Mouse (Mus musculus) heart, embryonic 12.5 days (tissue): ENCODE data around the gene Man1c1. TPM values are rescaled to one million over a fixed set of nuclear protein-coding genes. Genes with fewer than 3 reads are reported as not detected.

Source experiments
- ATAC-seq: fragments of 200-750 bp; cut with Nextera tagmentation; 2 replicates; pipeline ENCODE4 v1.8.0; 2017; ENCODE audit warnings: moderate TSS enrichment, moderate library complexity; ENCODE audit not compliant: insufficient number of reproducible peaks, low FRiP score
- H3K27ac ChIP-seq: fragments of 300-500 bp; sonication (generic); 2 replicates; pipeline ENCODE4 v1.5.1; 2016; ENCODE audit warnings: mild to moderate bottlenecking, moderate library complexity; ENCODE audit not compliant: poor library complexity, severe bottlenecking
- H3K27me3 ChIP-seq: fragments of 300-500 bp; sonication (generic); replicated peaks from 2 replicates; pipeline ENCODE4 v1.6.1; 2016; ENCODE audit warnings: mild to moderate bottlenecking, moderate library complexity
- H3K36me3 ChIP-seq: fragments of 300-500 bp; sonication (generic); 2 replicates; pipeline ENCODE4 v1.6.1; 2016; ENCODE audit warnings: mild to moderate bottlenecking, moderate library complexity
- H3K4me1 ChIP-seq: fragments of 300-500 bp; sonication (generic); replicated peaks from 2 replicates; pipeline ENCODE4 v1.6.1; 2016; ENCODE audit warnings: mild to moderate bottlenecking
- H3K4me2 ChIP-seq: fragments of 300-500 bp; sonication (generic); 2 replicates; pipeline ENCODE4 v1.6.1; 2016; ENCODE audit warnings: mild to moderate bottlenecking, moderate library complexity
- H3K4me3 ChIP-seq: fragments of 300-500 bp; sonication (generic); 2 replicates; pipeline ENCODE4 v1.5.1; 2016; ENCODE audit warnings: mild to moderate bottlenecking
- H3K9ac ChIP-seq: fragments of 300-500 bp; sonication (generic); 2 replicates; pipeline ENCODE4 v1.6.1; 2016; ENCODE audit warnings: mild to moderate bottlenecking, moderate library complexity
- H3K9me3 ChIP-seq: fragments of 300-500 bp; sonication (generic); replicated peaks from 2 replicates; pipeline ENCODE4 v1.6.1; 2016; ENCODE audit warnings: mild to moderate bottlenecking, moderate library complexity
- WGBS: fragments of 180-500 bp; shearing (Covaris S2); methylation state at CpG from one replicate; pipeline ENCODE4 v1.1.7; 2016; 5-methylcytosine and 5-hydroxymethylcytosine counted together
- polyA plus RNA-seq: library from polyadenylated mRNA; unstranded; fragments of >200 nt; fragmentation: Nextera tagmentation; extraction: Ambion mirVana; gene quantifications from 2 replicates; pipeline ENCODE4 v1.2.1, GENCODE M21; 2016

Gene Man1c1
- polyA plus RNA-seq, 1 experiment from 2014 or later = 12.2 TPM

- Histone ChIP-seq H3K4me2 (no peak overlapping the region), H3K9me3 (no peaks in the 10 kb centered on the region), H3K4me3 (no peak overlapping the region), H3K27ac (no peak overlapping the region), H3K36me3 (no peaks in the 10 kb centered on the region), H3K4me1 (peaks cover 64% of the 10 kb centered on the region), H3K27me3 (no peaks in the 10 kb centered on the region), H3K9ac (0 out of 2 replicates have a peak overlapping the region, but pooled peaks have one; percentile 36)
- 28% methylated on average over 7 of the region's 7 CpGs for WGBS
- 0 out of 2 replicates have a peak, but pooled peaks have one; percentile 41 for ATAC-seq
These were observed 102.1 kb downstream of the Man1c1 start for GRCm38 (mm10) chr4:134601981-134602380.

DNA sequence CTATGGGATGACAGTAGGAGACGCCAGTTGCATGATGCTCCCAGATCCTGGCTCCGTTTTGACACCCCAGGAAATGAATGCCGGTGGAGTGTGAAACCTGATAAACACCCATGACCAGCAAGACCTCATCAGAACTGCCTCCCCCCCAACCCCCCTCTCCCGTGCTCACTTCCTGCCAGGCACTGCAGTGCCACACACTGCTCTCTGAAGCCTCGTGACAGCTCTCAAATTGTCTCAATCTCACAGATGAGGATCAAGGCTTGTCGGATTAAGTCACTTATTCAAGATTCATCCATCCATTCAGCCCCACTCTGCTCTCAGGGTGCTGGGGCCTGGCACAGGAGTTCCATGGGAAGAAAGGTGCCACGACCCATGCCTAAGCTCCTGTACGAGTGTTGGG, 102.7 kb downstream of the Man1c1 start:
- H3K4me3 ChIP-seq = no peak overlapping the region
- ATAC-seq = no peak

GRCm38 (mm10) chr4:134600777-134601176, 103.3 kb downstream of the Man1c1 start:
- no peak for ATAC-seq
- H3K4me1 ChIP-seq = peaks cover 63% of the 10 kb centered on the region
- 68% methylated on average over 7 of the region's 7 CpGs for WGBS

More for the DNA sequence above, 102.7 kb downstream of the Man1c1 start:
- Histone ChIP-seq H3K9me3 (no peaks in the 10 kb centered on the region), H3K36me3 (no peaks in the 10 kb centered on the region), H3K27ac (0 out of 2 replicates have a peak overlapping the region, but pooled peaks have one; percentile 10), H3K4me2 (no peak overlapping the region), H3K4me1 (peaks cover 66% of the 10 kb centered on the region), H3K9ac (0 out of 2 replicates have a peak overlapping the region, but pooled peaks have one; percentile 36), H3K27me3 (no peaks in the 10 kb centered on the region)
- 27% methylated on average over 8 of the region's 8 CpGs for WGBS

DNA sequence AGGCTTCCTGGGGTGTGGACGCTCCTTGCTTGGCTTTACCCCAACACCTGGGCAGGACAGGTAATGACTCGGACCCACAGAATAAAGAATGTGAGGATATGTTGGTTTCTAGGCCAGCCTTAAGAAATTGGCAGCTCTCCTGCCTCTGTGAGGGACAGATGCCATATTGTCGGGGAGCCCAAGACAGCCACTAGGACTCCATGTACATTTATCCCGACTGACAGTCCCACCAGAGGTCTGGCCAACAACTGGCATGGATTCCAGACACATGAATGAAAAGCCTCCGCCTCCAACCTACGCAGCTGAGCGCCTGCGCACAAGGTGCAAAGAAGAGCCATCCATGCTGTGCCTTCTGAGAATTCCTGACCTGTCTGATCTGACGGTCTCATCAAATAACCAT, 104.0 kb downstream of the Man1c1 start:
- ATAC-seq = no peak
- 89% methylated on average over 9 of the region's 9 CpGs for WGBS
- Histone ChIP-seq H3K4me2 (no peak overlapping the region), H3K36me3 (no peaks in the 10 kb centered on the region), H3K9ac (no peak overlapping the region), H3K4me1 (peaks cover 56% of the 10 kb centered on the region), H3K9me3 (no peaks in the 10 kb centered on the region), H3K27me3 (no peaks in the 10 kb centered on the region), H3K27ac (no peak overlapping the region), H3K4me3 (no peak overlapping the region)

More at GRCm38 (mm10) chr4:134600777-134601176, 103.3 kb downstream of the Man1c1 start:
- no peaks in the 10 kb centered on the region for H3K9me3 ChIP-seq
- H3K27ac ChIP-seq = 0 out of 2 replicates have a peak overlapping the region, but pooled peaks have one; percentile 10
- no peaks in the 10 kb centered on the region for H3K27me3 ChIP-seq
- no peaks in the 10 kb centered on the region for H3K36me3 ChIP-seq
- no peak overlapping the region for H3K4me2 ChIP-seq
- no peak overlapping the region for H3K4me3 ChIP-seq
- H3K9ac ChIP-seq = no peak overlapping the region

DNA sequence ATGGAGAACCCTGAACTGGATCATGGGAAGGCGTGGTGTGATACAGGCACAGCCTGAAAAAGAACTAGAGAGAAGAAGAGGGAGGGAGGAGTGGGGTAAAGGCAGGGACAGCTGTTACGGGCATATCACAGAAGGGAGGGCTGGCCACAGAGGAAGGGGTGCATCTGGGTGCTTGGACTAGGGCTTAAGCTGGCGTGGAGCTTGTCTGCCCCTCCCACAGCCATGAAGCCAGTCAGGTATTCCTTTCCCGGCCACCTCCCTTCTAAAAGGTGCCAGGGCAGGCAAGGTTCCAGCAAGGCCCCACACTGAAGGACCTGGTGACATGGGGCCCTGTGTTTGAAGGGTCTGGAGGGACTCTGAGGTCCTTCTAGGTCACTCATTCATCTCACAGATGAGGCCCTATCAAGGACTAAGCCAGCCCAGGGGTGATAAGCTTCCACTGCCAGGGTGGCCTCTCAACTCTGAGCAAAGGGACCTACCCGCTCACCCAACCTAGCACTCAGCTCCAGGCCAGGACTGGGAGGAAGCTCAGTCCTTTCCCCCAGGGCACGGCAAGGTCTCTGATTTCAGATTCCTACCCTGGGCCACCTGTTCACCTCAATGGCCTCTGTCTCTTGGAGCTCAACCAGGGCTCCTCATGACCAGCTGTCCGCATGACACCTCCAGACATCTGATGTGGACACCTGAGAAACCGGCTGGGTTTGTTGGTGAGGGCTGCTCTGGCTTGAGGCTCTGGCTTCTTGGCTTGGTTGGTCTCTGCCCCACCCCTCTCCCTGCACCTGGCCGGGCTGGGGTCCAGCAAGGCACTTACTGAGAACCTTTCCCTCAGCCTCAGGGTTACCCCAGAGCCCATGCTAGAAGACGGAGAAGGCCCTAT, 107.0 kb downstream of the Man1c1 start:
- Histone ChIP-seq H3K4me2 (peak overlapping the region; percentile 22; the same call in 1 of the 2 replicates), H3K27ac (peak overlapping the region; percentile 14; the same call in 1 of the 2 replicates)

GRCm38 (mm10) chr4:134594731-134595439, 109.2 kb downstream of the Man1c1 start:
- Histone ChIP-seq H3K36me3 (no peaks in the 10 kb centered on the region), H3K9me3 (no peaks in the 10 kb centered on the region), H3K27me3 (no peaks in the 10 kb centered on the region), H3K27ac (no peak overlapping the region), H3K4me3 (no peak overlapping the region), H3K4me1 (peaks cover 37% of the 10 kb centered on the region), H3K9ac (no peak overlapping the region), H3K4me2 (no peak overlapping the region)
- no peak for ATAC-seq
- 82% methylated on average over 10 of the region's 10 CpGs for WGBS

More for the DNA sequence above, 107.0 kb downstream of the Man1c1 start:
- no peaks in the 10 kb centered on the region for H3K27me3 ChIP-seq
- no peaks in the 10 kb centered on the region for H3K9me3 ChIP-seq
- peaks cover 40% of the 10 kb centered on the region for H3K4me1 ChIP-seq
- 58% methylated on average over 10 of the region's 10 CpGs for WGBS
- ATAC-seq = no peak
- H3K36me3 ChIP-seq = no peaks in the 10 kb centered on the region
- no peak overlapping the region for H3K9ac ChIP-seq
- no peak overlapping the region for H3K4me3 ChIP-seq

DNA sequence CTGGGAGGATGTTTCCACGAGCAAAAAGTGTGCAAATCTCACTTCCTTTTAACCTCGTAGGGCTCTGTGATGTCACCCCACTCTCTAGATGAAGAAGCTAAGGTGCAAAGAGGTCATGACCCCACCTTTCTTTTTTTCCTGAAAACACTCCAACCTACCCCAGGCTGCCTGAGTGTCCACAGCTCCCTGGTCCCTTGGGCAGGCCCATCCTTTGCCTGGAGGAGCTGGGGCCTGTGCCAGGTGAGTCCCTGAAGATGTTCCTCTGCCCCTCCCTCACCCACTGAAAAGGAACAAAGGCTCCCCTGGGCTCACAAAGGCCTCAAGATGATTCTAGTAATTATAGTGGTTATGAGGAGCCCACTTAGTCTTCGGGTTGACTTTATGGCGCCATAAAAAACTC, 111.6 kb downstream of the Man1c1 start:
- Histone ChIP-seq H3K9me3 (peaks cover 6% of the 10 kb centered on the region; the same call in 1 of the 2 replicates), H3K36me3 (peaks cover 11% of the 10 kb centered on the region), H3K4me3 (no peak overlapping the region), H3K4me1 (peaks cover 37% of the 10 kb centered on the region), H3K27ac (no peak overlapping the region), H3K4me2 (no peak overlapping the region), H3K27me3 (no peaks in the 10 kb centered on the region), H3K9ac (no peak overlapping the region)
- 67% methylated on average over 4 of the region's 4 CpGs for WGBS
- no peak for ATAC-seq

DNA sequence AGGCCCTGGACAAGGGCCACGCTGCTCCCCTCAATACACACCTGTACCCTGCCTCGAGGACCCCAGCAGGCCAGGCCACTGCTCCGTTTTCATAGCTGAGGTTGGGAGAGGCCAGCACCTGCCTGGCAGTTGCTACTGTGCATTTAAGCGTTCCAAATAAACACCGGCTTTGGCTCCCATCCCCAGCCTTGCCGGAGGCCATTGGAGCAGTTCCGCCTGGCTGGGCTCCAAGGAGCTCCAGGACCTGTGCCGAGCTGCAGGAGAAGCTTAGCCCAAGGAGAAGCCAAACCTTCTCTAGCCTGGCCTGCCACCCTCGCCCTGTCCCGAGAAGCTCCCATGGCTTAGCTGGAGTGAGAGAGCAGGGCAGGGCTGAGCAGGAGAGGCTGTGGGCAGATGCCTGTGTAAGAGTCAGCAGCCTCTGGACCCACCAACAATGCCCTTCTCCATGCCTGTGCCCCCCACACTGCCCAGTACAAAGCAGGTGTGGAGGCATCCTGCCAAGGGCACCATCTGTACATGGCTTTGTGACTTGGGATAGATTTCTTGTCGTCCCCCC, 112.5 kb downstream of the Man1c1 start:
- no peak for ATAC-seq
- Histone ChIP-seq H3K9me3 (peaks cover 6% of the 10 kb centered on the region; the same call in 1 of the 2 replicates), H3K27me3 (no peaks in the 10 kb centered on the region), H3K27ac (no peak overlapping the region), H3K36me3 (peaks cover 11% of the 10 kb centered on the region), H3K4me2 (no peak overlapping the region), H3K4me1 (peaks cover 33% of the 10 kb centered on the region), H3K9ac (peak overlapping the region; percentile 17; the same call in 1 of the 2 replicates), H3K4me3 (no peak overlapping the region)
- WGBS = 72% methylated on average over 11 of the region's 11 CpGs

DNA sequence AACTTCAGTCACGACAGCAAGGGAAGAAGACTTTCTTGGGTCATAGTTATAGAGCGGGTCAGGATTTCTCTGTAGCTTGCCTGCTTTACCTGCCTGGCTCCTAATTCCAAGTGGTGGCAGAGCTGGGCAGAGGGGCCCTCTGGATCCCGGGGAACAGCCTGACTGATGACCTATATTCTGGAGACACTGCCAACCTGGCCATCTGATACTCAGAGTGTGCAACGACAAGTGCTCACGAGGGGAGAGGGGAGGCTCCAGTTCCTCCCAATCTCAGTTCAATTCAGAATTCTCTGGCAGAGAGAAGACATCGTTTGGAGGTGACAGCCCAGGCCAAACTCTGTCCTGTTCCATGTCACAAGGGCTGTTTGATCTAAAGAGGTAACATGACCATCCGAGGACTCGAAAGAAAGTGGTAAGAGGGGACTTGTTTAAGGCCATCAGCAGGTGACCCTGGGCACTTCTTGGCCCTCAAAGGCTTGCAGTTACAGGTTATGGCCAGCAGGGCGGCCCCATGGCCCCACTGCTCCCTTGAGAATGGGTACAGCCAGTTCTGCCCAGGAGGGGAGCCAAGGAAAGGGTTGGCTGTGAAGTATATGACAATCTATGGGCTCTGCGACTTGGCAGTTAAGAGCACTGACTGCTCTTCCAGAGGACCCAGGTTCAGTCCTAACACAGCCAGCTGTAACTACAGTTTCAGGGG, 113.7 kb downstream of the Man1c1 start:
- 69% methylated on average over 10 of the region's 10 CpGs for WGBS
- no peak overlapping the region for H3K27ac ChIP-seq
- H3K4me1 ChIP-seq = peaks cover 33% of the 10 kb centered on the region
- peaks cover 6% of the 10 kb centered on the region; the same call in 1 of the 2 replicates for H3K9me3 ChIP-seq
- H3K27me3 ChIP-seq = no peaks in the 10 kb centered on the region
- no peak overlapping the region for H3K4me3 ChIP-seq
- no peak overlapping the region for H3K9ac ChIP-seq
- no peak overlapping the region for H3K4me2 ChIP-seq
- peaks cover 11% of the 10 kb centered on the region for H3K36me3 ChIP-seq
- no peak for ATAC-seq

DNA sequence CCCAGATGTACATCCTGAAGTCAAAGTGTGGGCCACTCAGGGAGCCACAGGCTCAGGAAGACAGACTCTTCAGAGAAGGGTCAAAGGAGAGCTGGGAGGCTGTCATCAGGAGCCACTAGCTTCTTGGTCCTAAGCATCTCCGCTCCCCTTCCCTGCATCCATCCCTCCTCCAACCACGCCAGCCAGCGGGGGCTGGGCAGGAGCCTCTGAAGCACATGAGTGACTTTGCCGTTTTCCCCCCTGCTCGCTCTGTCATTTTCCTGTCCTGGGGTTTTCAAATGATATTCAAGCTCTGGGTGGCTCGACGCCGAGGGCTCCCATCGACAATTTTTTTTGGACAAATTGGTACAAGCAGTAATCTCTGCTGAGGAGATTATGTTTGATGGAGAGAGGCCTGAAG, 114.3 kb downstream of the Man1c1 start:
- no peak overlapping the region for H3K4me3 ChIP-seq
- no peak for ATAC-seq

More for the DNA sequence above, 114.3 kb downstream of the Man1c1 start:
- no peak overlapping the region for H3K4me2 ChIP-seq
- H3K27me3 ChIP-seq = no peaks in the 10 kb centered on the region
- H3K27ac ChIP-seq = no peak overlapping the region
- H3K9me3 ChIP-seq = peaks cover 6% of the 10 kb centered on the region; the same call in 1 of the 2 replicates
- H3K36me3 ChIP-seq = peaks cover 11% of the 10 kb centered on the region
- peaks cover 34% of the 10 kb centered on the region for H3K4me1 ChIP-seq
- WGBS = 79% methylated on average over 9 of the region's 9 CpGs
- no peak overlapping the region for H3K9ac ChIP-seq
